Mouse (Mus musculus): ENCODE results near the gene Cd44. TPM values are rescaled to one million over a fixed set of nuclear protein-coding genes. Genes with fewer than 3 reads are reported as not detected.

The Cd44 gene
- 2.7 and 3.0 TPM in 2 replicates for polyA plus RNA-seq (2015; fragmentation: Nextera tagmentation; extraction: Ambion mirVana)

GRCm38 (mm10) chr2:102900875-102901827, at the start of gene Cd44:
Cd44 (minus strand) TSS chr2:102901665.
- ATAC-seq (ENCODE audit: low FRiP score) = peak; percentile 66; the same call in 1 of the 2 replicates
- Histone ChIP-seq H3K9ac (peak within 1 kb of the TSS; percentile 46), H3K4me1 (replicated peaks) (peaks cover 9% of the 10 kb centered on the region), H3K9me3 (no peaks in the 10 kb centered on the region), H3K4me2 (peak within 1 kb of the TSS; percentile 60), H3K27ac (no peak within 1 kb of the TSS), H3K36me3 (no peaks in the 10 kb centered on the region), H3K27me3 (peaks cover 29% of the 10 kb centered on the region), H3K4me3 (peak within 1 kb of the TSS; percentile 37)
- 2% methylated on average over 28 of the region's 29 CpGs for WGBS

GRCm38 (mm10) chr2:102948481-102948857, 47.0 kb upstream of the Cd44 start:
- Histone ChIP-seq H3K9me3 (no peaks in the 10 kb centered on the region), H3K4me2 (no peak overlapping the region), H3K9ac (no peak overlapping the region), H3K4me3 (no peak overlapping the region), H3K36me3 (no peaks in the 10 kb centered on the region), H3K27me3 (no peaks in the 10 kb centered on the region), H3K27ac (no peak overlapping the region), H3K4me1 (replicated peaks) (peaks cover 12% of the 10 kb centered on the region)
- 79% methylated on average over 4 of the region's 4 CpGs for WGBS
- ATAC-seq (ENCODE audit: low FRiP score) = no peak

GRCm38 (mm10) chr2:102947846-102948480, 46.5 kb upstream of the Cd44 start:
- no peak overlapping the region for H3K27ac ChIP-seq
- H3K4me2 ChIP-seq = no peak overlapping the region
- H3K4me1 ChIP-seq (replicated peaks) = peaks cover 15% of the 10 kb centered on the region
- H3K36me3 ChIP-seq = no peaks in the 10 kb centered on the region
- H3K27me3 ChIP-seq = no peaks in the 10 kb centered on the region
- no peaks in the 10 kb centered on the region for H3K9me3 ChIP-seq
- no peak overlapping the region for H3K4me3 ChIP-seq
- no peak overlapping the region for H3K9ac ChIP-seq
- 96% methylated on average over 5 of the region's 5 CpGs for WGBS
- ATAC-seq (ENCODE audit: low FRiP score) = no peak

DNA sequence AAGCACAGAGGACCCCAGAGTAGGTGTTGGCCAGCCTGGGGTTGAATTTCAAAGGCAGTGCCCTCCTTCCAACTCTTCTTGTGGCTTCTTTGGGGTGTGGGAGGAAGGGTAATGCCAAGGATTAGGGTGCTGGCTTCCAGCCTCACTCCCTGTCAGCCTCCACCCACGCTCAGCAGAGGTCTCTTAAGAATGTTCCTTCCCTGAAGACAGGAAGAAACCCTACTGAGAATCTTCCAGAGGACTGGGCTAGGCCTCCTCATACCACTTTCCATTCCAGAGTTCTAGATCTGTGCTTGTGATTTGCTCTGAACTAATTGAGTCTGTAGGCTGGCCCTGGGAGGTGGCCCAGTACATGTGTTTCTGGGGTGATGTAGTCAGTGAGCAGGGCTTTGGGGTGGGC, 43.6 kb upstream of the Cd44 start:
- 58% methylated on average over 1 of the region's 1 CpGs for WGBS

GRCm38 (mm10) chr2:102944415-102945012, 43.0 kb upstream of the Cd44 start:
- H3K27me3 ChIP-seq = no peaks in the 10 kb centered on the region
- no peak for ATAC-seq (ENCODE audit: low FRiP score)
- H3K36me3 ChIP-seq = no peaks in the 10 kb centered on the region
- peaks cover 21% of the 10 kb centered on the region for H3K4me1 ChIP-seq (replicated peaks)
- H3K9ac ChIP-seq = no peak overlapping the region
- H3K27ac ChIP-seq = no peak overlapping the region
- no peak overlapping the region for H3K4me3 ChIP-seq
- H3K4me2 ChIP-seq = no peak overlapping the region
- H3K9me3 ChIP-seq = no peaks in the 10 kb centered on the region
- 83% methylated on average over 7 of the region's 7 CpGs for WGBS

More for the DNA sequence above, 43.6 kb upstream of the Cd44 start:
- Histone ChIP-seq H3K9me3 (no peaks in the 10 kb centered on the region), H3K27ac (no peak overlapping the region), H3K36me3 (no peaks in the 10 kb centered on the region), H3K4me2 (no peak overlapping the region), H3K4me3 (no peak overlapping the region), H3K27me3 (no peaks in the 10 kb centered on the region), H3K9ac (no peak overlapping the region), H3K4me1 (replicated peaks) (peaks cover 21% of the 10 kb centered on the region)
- ATAC-seq (ENCODE audit: low FRiP score) = no peak

GRCm38 (mm10) chr2:102943983-102944382, 42.5 kb upstream of the Cd44 start:
- no peaks in the 10 kb centered on the region for H3K36me3 ChIP-seq
- no peak overlapping the region for H3K27ac ChIP-seq
- no peaks in the 10 kb centered on the region for H3K9me3 ChIP-seq
- peaks cover 21% of the 10 kb centered on the region for H3K4me1 ChIP-seq (replicated peaks)
- ATAC-seq (ENCODE audit: low FRiP score) = peak; percentile 85
- no peak overlapping the region for H3K9ac ChIP-seq
- 21% methylated on average over 6 of the region's 6 CpGs for WGBS
- no peaks in the 10 kb centered on the region for H3K27me3 ChIP-seq
- H3K4me3 ChIP-seq = no peak overlapping the region
- H3K4me2 ChIP-seq = no peak overlapping the region

DNA sequence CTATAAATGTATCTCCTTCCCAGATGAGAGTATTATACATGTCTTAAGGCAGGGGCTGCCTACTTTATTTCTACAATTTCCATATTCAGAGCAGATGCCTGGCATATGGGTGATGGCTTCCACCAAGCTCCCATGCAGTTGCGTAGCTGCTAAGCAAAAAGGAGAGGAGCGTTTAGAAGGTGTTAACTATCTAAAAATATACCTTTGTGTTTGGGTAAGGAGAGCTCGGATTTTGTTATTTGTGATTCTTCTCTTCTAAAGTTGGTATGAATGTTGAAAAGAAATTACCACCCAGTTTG, 41.3 kb upstream of the Cd44 start:
- H3K4me2 ChIP-seq = no peak overlapping the region
- H3K36me3 ChIP-seq = no peaks in the 10 kb centered on the region
- H3K4me3 ChIP-seq = no peak overlapping the region
- no peaks in the 10 kb centered on the region for H3K27me3 ChIP-seq
- WGBS = 93% methylated on average over 3 of the region's 3 CpGs
- H3K4me1 ChIP-seq (replicated peaks) = peaks cover 21% of the 10 kb centered on the region
- H3K9me3 ChIP-seq = no peaks in the 10 kb centered on the region
- no peak for ATAC-seq (ENCODE audit: low FRiP score)
- H3K27ac ChIP-seq = no peak overlapping the region
- no peak overlapping the region for H3K9ac ChIP-seq

GRCm38 (mm10) chr2:102941937-102942781, 40.7 kb upstream of the Cd44 start:
- H3K36me3 ChIP-seq = no peaks in the 10 kb centered on the region
- 77% methylated on average over 10 of the region's 10 CpGs for WGBS
- no peak overlapping the region for H3K4me3 ChIP-seq
- no peak overlapping the region for H3K4me2 ChIP-seq
- no peak overlapping the region for H3K9ac ChIP-seq
- no peaks in the 10 kb centered on the region for H3K27me3 ChIP-seq
- H3K27ac ChIP-seq = no peak overlapping the region
- no peak for ATAC-seq (ENCODE audit: low FRiP score)
- no peaks in the 10 kb centered on the region for H3K9me3 ChIP-seq
- peaks cover 21% of the 10 kb centered on the region for H3K4me1 ChIP-seq (replicated peaks)

DNA sequence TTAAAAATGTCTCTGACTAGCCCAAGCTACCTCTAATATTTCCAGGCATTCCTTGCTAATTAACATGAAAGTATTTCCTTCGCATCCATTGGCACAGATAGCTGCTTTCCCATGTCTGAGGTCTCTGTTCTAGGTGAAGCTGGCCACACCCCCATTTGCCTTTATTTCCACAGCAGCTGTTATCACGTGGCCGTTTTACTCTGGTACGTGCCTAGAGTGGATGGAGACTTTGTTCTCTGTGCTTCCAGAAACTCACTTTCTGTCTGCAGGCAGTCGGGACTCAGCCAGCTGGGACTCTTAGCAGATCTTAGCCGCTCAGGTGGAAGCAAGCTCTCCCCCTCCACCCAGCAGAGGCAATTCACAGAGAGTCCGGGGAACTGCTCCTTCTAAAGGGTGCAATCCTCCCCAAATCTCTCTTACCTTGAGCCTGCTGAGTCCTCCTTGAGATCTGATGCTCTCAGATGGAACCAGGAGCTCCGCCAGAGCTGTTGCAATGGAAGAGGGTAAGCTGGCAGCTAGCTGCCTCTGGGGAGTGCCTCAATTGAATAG, 39.4 kb upstream of the Cd44 start:
- WGBS = 56% methylated on average over 8 of the region's 8 CpGs
- no peak overlapping the region for H3K4me3 ChIP-seq
- ATAC-seq (ENCODE audit: low FRiP score) = no peak
- no peaks in the 10 kb centered on the region for H3K9me3 ChIP-seq
- H3K27me3 ChIP-seq = no peaks in the 10 kb centered on the region
- peaks cover 23% of the 10 kb centered on the region for H3K4me1 ChIP-seq (replicated peaks)
- no peak overlapping the region for H3K27ac ChIP-seq
- no peak overlapping the region for H3K4me2 ChIP-seq
- no peaks in the 10 kb centered on the region for H3K36me3 ChIP-seq
- H3K9ac ChIP-seq = no peak overlapping the region

GRCm38 (mm10) chr2:102940158-102940557, 38.7 kb upstream of the Cd44 start:
- H3K9me3 ChIP-seq = no peaks in the 10 kb centered on the region
- H3K4me1 ChIP-seq (replicated peaks) = peaks cover 23% of the 10 kb centered on the region
- no peak for ATAC-seq (ENCODE audit: low FRiP score)
- H3K9ac ChIP-seq = no peak overlapping the region
- no peaks in the 10 kb centered on the region for H3K36me3 ChIP-seq
- no peaks in the 10 kb centered on the region for H3K27me3 ChIP-seq
- no peak overlapping the region for H3K4me2 ChIP-seq
- H3K27ac ChIP-seq = no peak overlapping the region
- WGBS = 90% methylated on average over 8 of the region's 8 CpGs
- H3K4me3 ChIP-seq = no peak overlapping the region

- Histone ChIP-seq H3K4me1 (replicated peaks) (peaks cover 8% of the 10 kb centered on the region; the same call in 1 of the 2 replicates), H3K4me3 (no peak overlapping the region), H3K27me3 (no peaks in the 10 kb centered on the region), H3K9ac (no peak overlapping the region), H3K27ac (no peak overlapping the region), H3K4me2 (no peak overlapping the region), H3K9me3 (no peaks in the 10 kb centered on the region), H3K36me3 (no peaks in the 10 kb centered on the region)
- ATAC-seq (ENCODE audit: low FRiP score) = no peak
- WGBS = 47% methylated on average over 3 of the region's 3 CpGs
Measured at GRCm38 (mm10) chr2:102936886-102937285, 35.4 kb upstream of the Cd44 start.
